Mouse (Mus musculus): ENCODE data around the gene Svbp. TPM values are rescaled to one million over a fixed set of nuclear protein-coding genes. Genes with fewer than 3 reads are reported as not detected.

Gene Svbp
- polyA plus RNA-seq, 1 experiment from 2014 or later = 172 TPM

GRCm38 (mm10) chr4:119198105-119198504, 3.0 kb downstream of the Svbp start:
- no peaks in the 10 kb centered on the region for H3K9me3 ChIP-seq (ENCODE audit: control insufficient read depth, low read length)
- WGBS = 85% methylated on average over 6 of the region's 6 CpGs

GRCm38 (mm10) chr4:119204672-119205071, 9.6 kb downstream of the Svbp start:
- Histone ChIP-seq H3K4me3 (ENCODE audit: low read depth, low read length) (no peak overlapping the region), H3K27ac (ENCODE audit: low read depth, low read length) (no peak overlapping the region), H3K9ac (ENCODE audit: low read length) (no peak overlapping the region), H3K4me2 (ENCODE audit: low read depth) (no peak overlapping the region), H3K9me3 (ENCODE audit: control insufficient read depth, low read length) (no peaks in the 10 kb centered on the region), H3K4me1 (ENCODE audit: control insufficient read depth, insufficient read depth, low read length) (no peaks in the 10 kb centered on the region), H3K36me3 (ENCODE audit: control insufficient read depth, insufficient read depth, low read length) (no peaks in the 10 kb centered on the region; the same call in 1 of the 2 replicates), H3K27me3 (ENCODE audit: control insufficient read depth, insufficient read depth, low read length) (no peaks in the 10 kb centered on the region)
- ATAC-seq (ENCODE audit: insufficient read depth, low FRiP score, low TSS enrichment) (no peak), DNase-seq (ENCODE audit: low spot score) (peak; percentile 78)
- WGBS = 21% methylated on average over 8 of the region's 8 CpGs

More at GRCm38 (mm10) chr4:119198105-119198504, 3.0 kb downstream of the Svbp start:
- Histone ChIP-seq H3K4me2 (ENCODE audit: low read depth) (no peak overlapping the region), H3K9ac (ENCODE audit: low read length) (no peak overlapping the region), H3K27me3 (ENCODE audit: control insufficient read depth, insufficient read depth, low read length) (no peaks in the 10 kb centered on the region), H3K4me3 (ENCODE audit: low read depth, low read length) (no peak overlapping the region), H3K27ac (ENCODE audit: low read depth, low read length) (no peak overlapping the region), H3K4me1 (ENCODE audit: control insufficient read depth, insufficient read depth, low read length) (peaks cover 8% of the 10 kb centered on the region; the same call in 1 of the 2 replicates), H3K36me3 (ENCODE audit: control insufficient read depth, insufficient read depth, low read length) (no peaks in the 10 kb centered on the region; the same call in 1 of the 2 replicates)
- ATAC-seq (ENCODE audit: insufficient read depth, low FRiP score, low TSS enrichment) = no peak
- no peak for DNase-seq (ENCODE audit: low spot score)

GRCm38 (mm10) chr4:119216667-119217066, 21.6 kb downstream of the Svbp start:
- DNase-seq (ENCODE audit: low spot score) = no peak
- Histone ChIP-seq H3K4me1 (ENCODE audit: control insufficient read depth, insufficient read depth, low read length) (no peaks in the 10 kb centered on the region), H3K36me3 (ENCODE audit: control insufficient read depth, insufficient read depth, low read length) (no peaks in the 10 kb centered on the region), H3K27me3 (ENCODE audit: control insufficient read depth, insufficient read depth, low read length) (no peaks in the 10 kb centered on the region), H3K4me3 (ENCODE audit: low read depth, low read length) (no peak overlapping the region), H3K9me3 (ENCODE audit: control insufficient read depth, low read length) (no peaks in the 10 kb centered on the region), H3K4me2 (ENCODE audit: low read depth) (no peak overlapping the region), H3K27ac (ENCODE audit: low read depth, low read length) (no peak overlapping the region), H3K9ac (ENCODE audit: low read length) (no peak overlapping the region)
- no peak for ATAC-seq (ENCODE audit: insufficient read depth, low FRiP score, low TSS enrichment)
- 82% methylated on average over 8 of the region's 8 CpGs for WGBS

- H3K4me1 ChIP-seq (ENCODE audit: control insufficient read depth, insufficient read depth, low read length) = no peaks in the 10 kb centered on the region
- no peak within 1 kb of the TSS for H3K4me2 ChIP-seq (ENCODE audit: low read depth)
- WGBS = 13% methylated on average over 11 of the region's 11 CpGs
- H3K27me3 ChIP-seq (ENCODE audit: control insufficient read depth, insufficient read depth, low read length) = no peaks in the 10 kb centered on the region
- H3K36me3 ChIP-seq (ENCODE audit: control insufficient read depth, insufficient read depth, low read length) = no peaks in the 10 kb centered on the region
- ATAC-seq (ENCODE audit: insufficient read depth, low FRiP score, low TSS enrichment) (no peak), DNase-seq (ENCODE audit: low spot score) (no peak)
- H3K9ac ChIP-seq (ENCODE audit: low read length) = no peak within 1 kb of the TSS
- no peak within 1 kb of the TSS for H3K27ac ChIP-seq (ENCODE audit: low read depth, low read length)
- no peak within 1 kb of the TSS for H3K4me3 ChIP-seq (ENCODE audit: low read depth, low read length)
- H3K9me3 ChIP-seq (ENCODE audit: control insufficient read depth, low read length) = no peaks in the 10 kb centered on the region
Measured at GRCm38 (mm10) chr4:119218169-119218568, 23.1 kb downstream of the Svbp start, which contains the start of gene Tmem269. Gene Tmem269, minus strand, starts transcription at chr4:119218217.

- Histone ChIP-seq H3K36me3 (ENCODE audit: control insufficient read depth, insufficient read depth, low read length) (peaks cover 18% of the 10 kb centered on the region), H3K9me3 (ENCODE audit: control insufficient read depth, low read length) (no peaks in the 10 kb centered on the region), H3K9ac (ENCODE audit: low read length) (no peak overlapping the region), H3K27ac (ENCODE audit: low read depth, low read length) (no peak overlapping the region), H3K4me3 (ENCODE audit: low read depth, low read length) (no peak overlapping the region), H3K27me3 (ENCODE audit: control insufficient read depth, insufficient read depth, low read length) (no peaks in the 10 kb centered on the region), H3K4me1 (ENCODE audit: control insufficient read depth, insufficient read depth, low read length) (no peaks in the 10 kb centered on the region), H3K4me2 (ENCODE audit: low read depth) (no peak overlapping the region)
- DNase-seq (ENCODE audit: low spot score) (peak; percentile 31), ATAC-seq (ENCODE audit: insufficient read depth, low FRiP score, low TSS enrichment) (no peak)
- WGBS = 88% methylated on average over 1 of the region's 1 CpGs
Measured at GRCm38 (mm10) chr4:119223696-119224095, 28.6 kb downstream of the Svbp start.

- ATAC-seq (ENCODE audit: insufficient read depth, low FRiP score, low TSS enrichment) (no peak), DNase-seq (ENCODE audit: low spot score) (no peak)
- Histone ChIP-seq H3K4me1 (ENCODE audit: control insufficient read depth, insufficient read depth, low read length) (no peaks in the 10 kb centered on the region), H3K4me3 (ENCODE audit: low read depth, low read length) (no peak overlapping the region), H3K9me3 (ENCODE audit: control insufficient read depth, low read length) (no peaks in the 10 kb centered on the region), H3K27me3 (ENCODE audit: control insufficient read depth, insufficient read depth, low read length) (no peaks in the 10 kb centered on the region), H3K27ac (ENCODE audit: low read depth, low read length) (no peak overlapping the region), H3K9ac (ENCODE audit: low read length) (no peak overlapping the region), H3K4me2 (ENCODE audit: low read depth) (no peak overlapping the region), H3K36me3 (ENCODE audit: control insufficient read depth, insufficient read depth, low read length) (peaks cover 18% of the 10 kb centered on the region)
- WGBS = 91% methylated on average over 3 of the region's 3 CpGs
Measured at GRCm38 (mm10) chr4:119224534-119224933, 29.4 kb downstream of the Svbp start.

- Histone ChIP-seq H3K27ac (ENCODE audit: low read depth, low read length) (no peak overlapping the region), H3K9me3 (ENCODE audit: control insufficient read depth, low read length) (no peaks in the 10 kb centered on the region), H3K36me3 (ENCODE audit: control insufficient read depth, insufficient read depth, low read length) (peaks cover 18% of the 10 kb centered on the region), H3K4me1 (ENCODE audit: control insufficient read depth, insufficient read depth, low read length) (no peaks in the 10 kb centered on the region), H3K4me3 (ENCODE audit: low read depth, low read length) (no peak overlapping the region), H3K4me2 (ENCODE audit: low read depth) (no peak overlapping the region), H3K9ac (ENCODE audit: low read length) (no peak overlapping the region), H3K27me3 (ENCODE audit: control insufficient read depth, insufficient read depth, low read length) (no peaks in the 10 kb centered on the region)
- DNase-seq (ENCODE audit: low spot score) (no peak), ATAC-seq (ENCODE audit: insufficient read depth, low FRiP score, low TSS enrichment) (no peak)
- WGBS = 90% methylated on average over 9 of the region's 9 CpGs
Measured at GRCm38 (mm10) chr4:119225719-119226118, 30.6 kb downstream of the Svbp start.

- no peak for ATAC-seq (ENCODE audit: insufficient read depth, low FRiP score, low TSS enrichment)
- Histone ChIP-seq H3K9me3 (ENCODE audit: control insufficient read depth, low read length) (no peaks in the 10 kb centered on the region), H3K27me3 (ENCODE audit: control insufficient read depth, insufficient read depth, low read length) (no peaks in the 10 kb centered on the region), H3K27ac (ENCODE audit: low read depth, low read length) (no peak overlapping the region), H3K36me3 (ENCODE audit: control insufficient read depth, insufficient read depth, low read length) (peaks cover 18% of the 10 kb centered on the region), H3K4me2 (ENCODE audit: low read depth) (no peak overlapping the region), H3K4me1 (ENCODE audit: control insufficient read depth, insufficient read depth, low read length) (no peaks in the 10 kb centered on the region), H3K9ac (ENCODE audit: low read length) (no peak overlapping the region), H3K4me3 (ENCODE audit: low read depth, low read length) (no peak overlapping the region)
- 92% methylated on average over 11 of the region's 11 CpGs for WGBS
- no peak for DNase-seq (ENCODE audit: low spot score)
Measured at GRCm38 (mm10) chr4:119226751-119227150, 31.6 kb downstream of the Svbp start.

- under 1% methylated on average over 70 of the region's 71 CpGs for WGBS
- Histone ChIP-seq H3K27ac (ENCODE audit: low read depth, low read length) (0 out of 2 replicates have a peak within 1 kb of the TSS, but pooled peaks have one; percentile 14), H3K4me3 (ENCODE audit: low read depth, low read length) (peak within 1 kb of the TSS; percentile 90)
Measured at GRCm38 (mm10) chr4:119232410-119233255, 37.5 kb downstream of the Svbp start, which contains the start of the genes AU022252 and P3h1. Gene AU022252, minus strand, starts transcription at chr4:119232712. Gene P3h1, plus strand, starts transcription at chr4:119232915.

More at GRCm38 (mm10) chr4:119232410-119233255, 37.5 kb downstream of the Svbp start, which contains the start of the genes AU022252 and P3h1:
- no peaks in the 10 kb centered on the region; the same call in 1 of the 2 replicates for H3K36me3 ChIP-seq (ENCODE audit: control insufficient read depth, insufficient read depth, low read length)
- H3K9ac ChIP-seq (ENCODE audit: low read length) = peak within 1 kb of the TSS; percentile 86
- H3K4me2 ChIP-seq (ENCODE audit: low read depth) = peak within 1 kb of the TSS; percentile 87
- DNase-seq (ENCODE audit: low spot score) = peak; percentile 98
- H3K27me3 ChIP-seq (ENCODE audit: control insufficient read depth, insufficient read depth, low read length) = no peaks in the 10 kb centered on the region
- no peaks in the 10 kb centered on the region for H3K4me1 ChIP-seq (ENCODE audit: control insufficient read depth, insufficient read depth, low read length)
- ATAC-seq (ENCODE audit: insufficient read depth, low FRiP score, low TSS enrichment) = peak; percentile 97
- no peaks in the 10 kb centered on the region for H3K9me3 ChIP-seq (ENCODE audit: control insufficient read depth, low read length)
